Mouse (Mus musculus) right cerebral cortex, adult 18-20 months (tissue): ENCODE measurements around the gene Dhcr7.

Source experiments
- DNase-seq: peaks from one replicate; pipeline ENCODE4 v3.0.0; 2022; ENCODE audit warnings: mixed read lengths

Gene Dhcr7

GRCm38 (mm10) chr7:143822375-143823265, at the start of gene Dhcr7, which contains the start of gene Nadsyn1:
Dhcr7 (plus strand) TSS chr7:143823145.
Nadsyn1 (minus strand) TSS chr7:143822849.
- peak; percentile 99 for DNase-seq

GRCm38 (mm10) chr7:143776137-143776536, 46.8 kb upstream of the Dhcr7 start:
- no peak for DNase-seq

GRCm38 (mm10) chr7:143777375-143777774, 45.6 kb upstream of the Dhcr7 start:
- no peak for DNase-seq

- no peak for DNase-seq
Observed at GRCm38 (mm10) chr7:143783378-143783995, 39.5 kb upstream of the Dhcr7 start.

GRCm38 (mm10) chr7:143783996-143784829, 38.7 kb upstream of the Dhcr7 start, which contains the start of gene Mrgpre:
Mrgpre (minus strand) TSS chr7:143784500.
- peak; percentile 71 for DNase-seq

GRCm38 (mm10) chr7:143792336-143792985, 30.5 kb upstream of the Dhcr7 start:
- no peak for DNase-seq

GRCm38 (mm10) chr7:143793121-143793520, 29.8 kb upstream of the Dhcr7 start:
- DNase-seq: peak; percentile 18

- no peak for DNase-seq
Observed at GRCm38 (mm10) chr7:143798783-143799182, 24.2 kb upstream of the Dhcr7 start.

GRCm38 (mm10) chr7:143800770-143801169, 22.2 kb upstream of the Dhcr7 start:
- no peak for DNase-seq

- no peak for DNase-seq
Observed at GRCm38 (mm10) chr7:143801195-143802065, 21.5 kb upstream of the Dhcr7 start.

- peak; percentile 38 for DNase-seq
Observed at GRCm38 (mm10) chr7:143805199-143805624, 17.7 kb upstream of the Dhcr7 start.

- no peak for DNase-seq
Observed at GRCm38 (mm10) chr7:143808909-143809308, 14.0 kb upstream of the Dhcr7 start.

GRCm38 (mm10) chr7:143819201-143819600, 3.7 kb upstream of the Dhcr7 start:
- DNase-seq: no peak

GRCm38 (mm10) chr7:143821241-143821640, 1.7 kb upstream of the Dhcr7 start:
- no peak for DNase-seq

- DNase-seq: no peak
Observed at GRCm38 (mm10) chr7:143823266-143823605, 291 bp downstream of the Dhcr7 start.

GRCm38 (mm10) chr7:143826985-143827384, 4.0 kb downstream of the Dhcr7 start:
- no peak for DNase-seq

GRCm38 (mm10) chr7:143829504-143830331, 6.8 kb downstream of the Dhcr7 start:
- peak; percentile 97 for DNase-seq

- no peak for DNase-seq
Observed at GRCm38 (mm10) chr7:143830399-143830798, 7.5 kb downstream of the Dhcr7 start.

- no peak for DNase-seq
Observed at GRCm38 (mm10) chr7:143832196-143832595, 9.3 kb downstream of the Dhcr7 start.

GRCm38 (mm10) chr7:143832611-143833010, 9.7 kb downstream of the Dhcr7 start:
- no peak for DNase-seq
